Mouse (Mus musculus) adipose tissue, adult 10 weeks (tissue): Measurements from ENCODE around the gene Olfr1233. TPM values are rescaled to one million over a fixed set of nuclear protein-coding genes. Genes with fewer than 3 reads are reported as not detected.

ENCODE experiments used
- polyA plus RNA-seq: library from polyadenylated mRNA; stranded (reverse); fragments of 350-450 nt; fragmentation: Illumina TruSeq; extraction: RNeasy Lipid Tissue Mini Kit (QIAGEN cat#74804); gene quantifications from one replicate; pipeline ENCODE4 v1.2.3, GENCODE M21; 2014; ENCODE audit warnings: low read depth, low replicate concordance

Gene Olfr1233
- polyA plus RNA-seq, result not detected

DNA sequence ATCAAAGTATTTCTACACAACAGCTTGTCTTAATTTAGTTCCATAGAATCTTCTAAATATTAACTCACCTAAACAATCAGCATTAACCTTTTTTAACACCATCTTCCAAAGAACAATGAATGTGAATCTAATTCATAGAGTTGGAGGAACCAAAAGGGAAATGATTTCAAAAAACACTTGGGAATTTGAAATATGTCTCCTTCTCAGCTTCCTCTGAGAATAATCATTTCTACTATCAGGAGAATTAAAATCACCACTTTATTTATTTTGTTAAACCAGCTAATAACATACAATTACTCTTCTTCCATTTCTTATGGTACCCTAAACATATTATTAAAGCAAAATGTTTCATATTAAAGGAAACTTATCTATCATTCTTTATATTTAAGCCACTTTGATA is at the start of gene Olfr1233:
Olfr1233 (minus strand) TSS at position 101 of the 400 bp plus-strand sequence.

DNA sequence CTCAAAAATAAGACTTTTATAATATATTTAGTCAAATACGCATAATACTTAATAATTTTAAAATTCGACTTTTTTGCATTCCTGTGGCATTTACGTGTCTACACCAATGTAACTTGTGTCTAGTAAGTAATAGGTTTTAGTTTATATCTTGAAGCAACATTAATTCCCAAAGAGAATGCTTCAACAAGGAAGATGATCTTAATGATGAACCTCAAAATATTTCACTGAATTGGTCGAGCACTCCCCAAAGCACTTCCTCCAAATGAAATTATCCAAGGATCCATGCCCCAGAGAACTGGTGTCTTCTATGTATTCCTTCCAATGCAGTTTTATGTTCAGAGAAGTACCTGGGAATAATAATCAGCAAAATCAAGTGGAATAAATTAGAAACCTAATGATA is 22.6 kb upstream of the Olfr1233 start, which contains the start of gene Olfr1234:
Olfr1234 (minus strand) TSS at position 101 of the 400 bp plus-strand sequence.

DNA sequence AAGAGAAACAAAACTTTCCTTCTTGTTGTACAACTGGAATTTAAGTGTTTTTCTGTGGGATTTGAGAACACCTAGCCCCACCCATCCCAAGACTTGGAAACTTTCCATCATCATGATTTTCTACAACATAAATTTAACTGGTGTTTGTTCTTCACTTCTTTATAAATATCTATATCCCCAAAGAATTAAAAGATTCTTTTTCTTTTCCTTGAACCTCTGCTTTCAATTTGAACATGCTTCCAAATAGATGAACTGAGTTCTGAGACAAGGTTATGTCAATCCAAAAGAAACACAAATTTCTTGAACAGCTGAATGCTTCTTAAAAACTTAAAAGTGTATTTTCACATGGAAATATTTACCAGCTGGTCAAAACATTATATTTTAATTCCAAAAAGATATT is 12.6 kb downstream of the Olfr1233 start, which contains the start of gene Olfr1232:
Olfr1232 (minus strand) TSS at position 101 of the 400 bp plus-strand sequence.

DNA sequence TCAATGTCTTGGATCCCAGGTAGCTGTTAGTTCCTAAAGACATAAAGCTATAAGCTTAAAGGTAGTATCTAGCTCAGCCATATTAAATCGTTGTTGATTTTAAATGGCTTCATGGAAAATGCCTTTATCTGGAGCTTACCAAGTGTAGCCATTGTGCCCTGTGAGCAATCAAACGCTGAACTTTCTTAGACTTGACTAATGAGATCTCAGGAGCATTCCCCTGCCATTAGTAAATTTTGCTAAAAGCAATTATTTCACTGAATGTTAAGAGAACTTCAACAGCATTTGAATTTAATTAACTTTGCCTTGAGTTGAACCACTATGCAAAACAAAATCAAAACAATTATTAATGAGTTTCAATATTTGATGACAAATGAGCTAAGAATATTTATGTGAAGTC is 35.2 kb downstream of the Olfr1233 start, which contains the start of gene Olfr1231:
Olfr1231 (minus strand) TSS at position 101 of the 400 bp plus-strand sequence.

DNA sequence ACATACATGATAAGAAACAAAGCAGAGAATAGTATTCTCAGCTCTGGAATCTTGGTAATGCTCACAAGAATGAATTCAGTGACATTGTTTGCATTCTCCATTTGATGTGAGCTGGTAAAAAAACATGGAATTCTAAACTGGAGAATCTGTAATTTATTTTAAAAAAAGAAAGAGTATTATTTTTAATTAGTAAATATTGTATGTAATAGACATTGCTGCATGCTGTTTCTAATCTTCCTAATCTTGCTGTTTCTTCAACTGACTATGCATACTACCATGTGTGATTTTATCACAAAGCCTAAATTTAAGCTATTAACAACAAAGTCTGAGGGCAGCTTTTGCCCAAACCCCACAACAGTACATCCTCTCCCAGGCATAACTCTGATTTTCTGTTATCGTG is 45.0 kb downstream of the Olfr1233 start, which contains the start of gene Olfr1230:
Olfr1230 (minus strand) TSS at position 101 of the 400 bp plus-strand sequence.

DNA sequence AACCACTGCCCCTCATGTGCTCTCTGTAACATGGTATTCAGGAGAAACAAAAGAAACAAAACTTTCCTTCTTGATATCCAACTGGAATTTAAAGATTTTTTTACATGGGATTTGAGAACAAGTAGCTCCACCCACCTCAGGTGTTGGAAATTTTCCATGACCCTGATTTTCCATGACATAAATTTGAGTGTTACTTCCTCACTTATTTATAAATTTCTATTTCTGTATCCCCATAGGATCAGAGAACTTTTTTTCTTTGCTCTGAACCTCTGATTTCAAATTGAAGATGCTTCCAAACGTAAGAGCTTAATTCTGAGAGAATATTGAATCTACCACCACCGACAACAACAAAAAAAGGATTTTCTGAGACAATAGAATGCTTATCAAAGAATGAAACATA is 54.3 kb downstream of the Olfr1233 start, which contains the start of gene Olfr1229:
Olfr1229 (minus strand) TSS at position 101 of the 400 bp plus-strand sequence.

Other genes with a start within 250 kb of the Olfr1233 start
- not detected for gene Olfr1220, start 235.6 kb downstream of the Olfr1233 start, polyA plus RNA-seq
- gene Olfr1221, start 225.1 kb downstream of the Olfr1233 start, polyA plus RNA-seq, result not detected
- gene Olfr1222, start 209.3 kb downstream of the Olfr1233 start, polyA plus RNA-seq, result not detected
- gene Olfr1223, start 190.8 kb downstream of the Olfr1233 start, polyA plus RNA-seq, result not detected
- gene Olfr1224-ps1, start 178.3 kb downstream of the Olfr1233 start, polyA plus RNA-seq, result not detected
- gene Olfr1225, start 167.7 kb downstream of the Olfr1233 start, polyA plus RNA-seq, result not detected
- not detected for gene Olfr1226, start 142.3 kb downstream of the Olfr1233 start, polyA plus RNA-seq
- gene Olfr1228, start 88.3 kb downstream of the Olfr1233 start, polyA plus RNA-seq, result not detected
- not detected for gene Olfr1229, start 54.4 kb downstream of the Olfr1233 start, polyA plus RNA-seq
- not detected for gene Olfr1230, start 45.1 kb downstream of the Olfr1233 start, polyA plus RNA-seq
- gene Olfr1231, start 35.3 kb downstream of the Olfr1233 start, polyA plus RNA-seq, result not detected
- not detected for gene Olfr1232, start 12.7 kb downstream of the Olfr1233 start, polyA plus RNA-seq
- not detected for gene Olfr1234, start 22.5 kb upstream of the Olfr1233 start, polyA plus RNA-seq
- not detected for gene Olfr1238, start 67.3 kb upstream of the Olfr1233 start, polyA plus RNA-seq
- gene Olfr1239, start 78.0 kb upstream of the Olfr1233 start, polyA plus RNA-seq, result not detected
- gene Olfr1240, start 100.6 kb upstream of the Olfr1233 start, polyA plus RNA-seq, result not detected
- gene Olfr1241, start 144.7 kb upstream of the Olfr1233 start, polyA plus RNA-seq, result not detected
- gene Olfr1242, start 155.9 kb upstream of the Olfr1233 start, polyA plus RNA-seq, result not detected
- not detected for gene Olfr1243, start 189.1 kb upstream of the Olfr1233 start, polyA plus RNA-seq
- not detected for gene Olfr1245, start 236.0 kb upstream of the Olfr1233 start, polyA plus RNA-seq